Mouse (Mus musculus) E14TG2a.4 (cell line): Measurements from ENCODE around the gene Tspyl1.

Experiments
- CTCF ChIP-seq: conservative IDR thresholded peaks from 2 replicates; pipeline ENCODE4 v1.5.1; 2014; ENCODE audit warnings: low read length
- NANOG ChIP-seq: IDR thresholded peaks from 2 replicates; pipeline ENCODE4 v1.6.1; 2014; ENCODE audit warnings: borderline replicate concordance, low read length, mixed read lengths

- TF ChIP-seq CTCF: no peak
- TF ChIP-seq NANOG: no peak
Measured at GRCm38 (mm10) chr10:34233418-34233817, 48.6 kb upstream of the Tspyl1 start.
